Mouse (Mus musculus) lung, postnatal 0 days (tissue): ENCODE measurements around the gene Ccser2. TPM values are rescaled to one million over a fixed set of nuclear protein-coding genes. Genes with fewer than 3 reads are reported as not detected.

Experiments
- ATAC-seq: fragments of 200-750 bp; cut with Nextera tagmentation; 2 replicates; pipeline ENCODE4 v1.8.0; 2017; ENCODE audit warnings: moderate library complexity
- DNase-seq: peaks from one replicate; pipeline ENCODE4 v3.0.0-alpha.2; 2016; ENCODE audit warnings: low spot score
- H3K27ac ChIP-seq: fragments of 300-500 bp; sonication (generic); 2 replicates; pipeline ENCODE4 v1.5.1; 2014; ENCODE audit warnings: antibody characterized with exemption, mild to moderate bottlenecking, low read length, mixed read lengths
- H3K27me3 ChIP-seq: fragments of 300-500 bp; sonication (generic); replicated peaks from 2 replicates; pipeline ENCODE4 v1.6.1; 2014; ENCODE audit warnings: low read length, mixed read lengths; ENCODE audit not compliant: insufficient read depth
- H3K36me3 ChIP-seq: fragments of 300-500 bp; sonication (generic); 2 replicates; pipeline ENCODE4 v1.6.1; 2014; ENCODE audit warnings: low read length, mixed read lengths; ENCODE audit not compliant: insufficient read depth
- H3K4me1 ChIP-seq: fragments of 300-500 bp; sonication (generic); 2 replicates; pipeline ENCODE4 v1.6.1; 2014; ENCODE audit warnings: antibody characterized with exemption, low read depth, low read length, mixed read lengths; ENCODE audit not compliant: insufficient read depth
- H3K4me2 ChIP-seq: fragments of 300-500 bp; sonication (generic); replicated peaks from 2 replicates; pipeline ENCODE4 v1.6.1; 2014; ENCODE audit warnings: low read depth, mild to moderate bottlenecking, low read length, moderate library complexity, mixed read lengths
- H3K4me3 ChIP-seq: fragments of 300-500 bp; sonication (generic); 2 replicates; pipeline ENCODE4 v1.5.1; 2014; ENCODE audit warnings: low read depth, low read length
- H3K9ac ChIP-seq: fragments of 300-500 bp; sonication (generic); replicated peaks from 2 replicates; pipeline ENCODE4 v1.6.1; 2014; ENCODE audit warnings: low read depth, mild to moderate bottlenecking
- H3K9me3 ChIP-seq: fragments of 300-500 bp; sonication (generic); 2 replicates; pipeline ENCODE4 v1.6.1; 2016; ENCODE audit warnings: low read length, mixed read lengths
- CTCF ChIP-seq: IDR thresholded peaks from 2 replicates; pipeline ENCODE4 v1.5.1; 2016; ENCODE audit warnings: antibody characterized with exemption, mild to moderate bottlenecking
- EP300 ChIP-seq: IDR thresholded peaks from 2 replicates; pipeline ENCODE4 v1.6.1; 2016; ENCODE audit warnings: antibody characterized with exemption, mild to moderate bottlenecking, control low read depth
- WGBS: fragments of 180-500 bp; shearing (Covaris S2); extraction: QIAGEN DNeasy Blood & Tissue Kit; methylation state at CpG from one replicate; pipeline ENCODE4 v1.1.7; 2014; 5-methylcytosine and 5-hydroxymethylcytosine counted together
- polyA plus RNA-seq: library from polyadenylated mRNA; unstranded; fragments of >200 nt; fragmentation: Nextera tagmentation; extraction: Ambion mirVana; gene quantifications from 2 replicates; pipeline ENCODE4 v1.2.1, GENCODE M21; 2015

The Ccser2 gene
- polyA plus RNA-seq, 1 experiment from 2014 or later: 48.0 TPM

DNA sequence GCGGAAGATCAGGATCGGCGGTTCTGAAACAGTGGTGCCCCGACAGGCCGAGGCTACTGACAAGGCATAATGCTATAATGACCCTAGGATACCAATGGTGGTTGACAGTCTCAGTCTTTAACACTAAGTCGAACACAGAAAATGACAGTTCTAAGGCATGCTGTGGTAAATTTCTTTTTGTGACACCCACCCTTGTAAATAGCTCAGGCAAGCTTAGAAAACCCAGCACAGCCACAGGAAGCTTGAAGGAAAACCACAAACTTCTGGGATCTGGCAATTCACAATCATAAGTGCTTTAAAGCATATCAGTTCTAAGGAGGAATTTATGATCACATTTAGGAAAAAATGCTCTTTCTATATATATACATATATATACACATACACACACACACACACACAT is 53.4 kb downstream of the Ccser2 start:
- TF ChIP-seq CTCF (no peak), EP300 (no peak)
- Histone ChIP-seq H3K4me2 (no peak overlapping the region), H3K9me3 (no peaks in the 10 kb centered on the region), H3K4me1 (no peaks in the 10 kb centered on the region; the same call in 1 of the 2 replicates), H3K36me3 (no peaks in the 10 kb centered on the region), H3K9ac (no peak overlapping the region), H3K4me3 (no peak overlapping the region), H3K27ac (no peak overlapping the region), H3K27me3 (no peaks in the 10 kb centered on the region)
- 95% methylated on average over 6 of the region's 6 CpGs for WGBS
- no peak for ATAC-seq
- no peak for DNase-seq

DNA sequence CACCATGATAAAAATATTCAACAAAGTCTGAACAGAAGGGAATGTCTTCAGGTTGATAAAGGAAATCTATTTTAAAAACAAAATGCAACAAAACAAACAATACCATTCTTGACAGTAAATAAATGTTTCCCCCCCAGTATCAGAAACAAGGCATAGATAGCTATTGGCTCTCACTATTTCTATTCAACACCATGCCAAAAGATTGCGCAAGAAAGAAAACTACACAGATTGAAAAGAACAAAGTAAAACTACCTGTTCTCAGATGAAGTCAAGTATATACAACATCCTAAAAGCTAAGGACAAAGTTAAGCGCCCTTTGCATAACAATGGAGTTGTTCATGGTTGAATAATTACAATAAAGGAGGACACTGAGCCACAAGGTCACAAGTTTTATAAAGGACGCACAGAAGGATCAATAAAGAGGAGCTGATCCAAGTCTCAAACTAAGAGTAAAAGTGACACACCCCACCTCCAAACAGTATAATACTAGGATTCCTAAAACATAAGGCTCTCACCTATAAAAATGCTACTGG is 54.0 kb downstream of the Ccser2 start:
- no peaks in the 10 kb centered on the region for H3K36me3 ChIP-seq
- ATAC-seq (no peak), DNase-seq (no peak)
- H3K27ac ChIP-seq: no peak overlapping the region
- no peak overlapping the region for H3K9ac ChIP-seq
- no peaks in the 10 kb centered on the region for H3K27me3 ChIP-seq
- H3K4me2 ChIP-seq: no peak overlapping the region
- no peak overlapping the region for H3K4me3 ChIP-seq
- no peak for TF ChIP-seq CTCF
- no peak for TF ChIP-seq EP300
- 92% methylated on average over 3 of the region's 3 CpGs for WGBS
- no peaks in the 10 kb centered on the region; the same call in 1 of the 2 replicates for H3K4me1 ChIP-seq
- no peaks in the 10 kb centered on the region for H3K9me3 ChIP-seq

DNA sequence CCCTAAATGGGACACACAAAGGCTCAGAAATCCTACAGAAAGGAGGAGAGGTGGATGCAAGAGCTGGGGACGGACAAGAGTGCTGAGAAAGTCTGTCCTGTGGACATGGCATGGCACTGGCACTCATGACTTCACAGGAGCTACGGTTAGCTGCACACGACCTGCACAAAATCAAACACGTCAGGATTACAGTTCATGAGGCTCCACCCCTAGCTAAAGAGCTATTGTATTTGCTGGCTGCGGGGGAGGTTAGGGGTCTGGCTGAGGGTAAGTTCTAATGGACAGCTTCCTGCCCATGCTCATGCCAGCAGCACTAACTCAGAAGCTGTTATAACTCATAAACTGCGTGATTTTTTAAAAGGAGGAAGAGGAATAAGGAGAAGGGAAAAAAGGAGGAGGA is 56.8 kb downstream of the Ccser2 start:
- no peak overlapping the region for H3K4me3 ChIP-seq
- no peak for ATAC-seq
- H3K9me3 ChIP-seq: no peaks in the 10 kb centered on the region
- no peak overlapping the region for H3K9ac ChIP-seq
- no peak overlapping the region for H3K4me2 ChIP-seq
- no peaks in the 10 kb centered on the region for H3K4me1 ChIP-seq
- 31% methylated on average over 6 of the region's 6 CpGs for WGBS
- DNase-seq: no peak
- H3K27ac ChIP-seq: no peak overlapping the region
- H3K27me3 ChIP-seq: no peaks in the 10 kb centered on the region
- TF ChIP-seq EP300: no peak
- TF ChIP-seq CTCF: no peak
- H3K36me3 ChIP-seq: peaks cover 4% of the 10 kb centered on the region; the same call in 1 of the 2 replicates

DNA sequence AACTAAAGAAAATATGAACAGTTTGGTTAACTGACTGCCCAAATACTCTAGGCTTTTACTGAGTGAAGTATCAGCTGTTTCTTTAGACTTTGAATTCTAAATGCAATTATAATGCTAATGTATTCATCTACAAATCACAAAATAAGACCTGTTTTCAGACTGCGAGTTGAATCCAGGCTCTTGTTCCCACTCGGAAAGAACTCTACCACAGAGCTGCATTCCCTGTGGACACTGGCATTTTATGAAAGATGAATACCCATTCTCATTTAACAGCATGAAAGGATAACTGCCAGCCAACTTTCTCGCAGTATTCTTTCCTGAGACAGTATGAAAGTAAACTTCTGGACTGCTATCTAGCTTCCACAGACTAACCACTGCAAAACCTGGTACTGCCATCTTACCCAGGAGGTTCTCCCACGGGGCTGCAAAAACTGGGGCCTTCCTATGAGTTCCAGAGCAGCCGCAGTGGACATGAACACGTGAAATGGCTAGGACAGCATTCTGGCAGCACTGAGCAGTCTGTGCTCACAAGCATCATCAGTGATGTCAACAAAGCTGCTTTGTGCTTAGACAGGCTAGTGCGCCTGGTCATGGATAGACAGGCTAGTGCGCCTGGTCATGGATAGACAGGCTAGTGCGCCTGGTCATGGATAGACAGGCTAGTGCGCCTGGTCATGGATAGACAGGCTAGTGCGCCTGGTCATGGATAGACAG is 62.6 kb downstream of the Ccser2 start:
- Histone ChIP-seq H3K9me3 (no peaks in the 10 kb centered on the region), H3K9ac (no peak overlapping the region), H3K27ac (no peak overlapping the region), H3K27me3 (no peaks in the 10 kb centered on the region), H3K4me1 (no peaks in the 10 kb centered on the region), H3K36me3 (peaks cover 8% of the 10 kb centered on the region; the same call in 1 of the 2 replicates), H3K4me2 (no peak overlapping the region), H3K4me3 (no peak overlapping the region)
- 90% methylated on average over 9 of the region's 11 CpGs for WGBS
- DNase-seq: no peak
- no peak for ATAC-seq
- no peak for TF ChIP-seq CTCF
- no peak for TF ChIP-seq EP300

DNA sequence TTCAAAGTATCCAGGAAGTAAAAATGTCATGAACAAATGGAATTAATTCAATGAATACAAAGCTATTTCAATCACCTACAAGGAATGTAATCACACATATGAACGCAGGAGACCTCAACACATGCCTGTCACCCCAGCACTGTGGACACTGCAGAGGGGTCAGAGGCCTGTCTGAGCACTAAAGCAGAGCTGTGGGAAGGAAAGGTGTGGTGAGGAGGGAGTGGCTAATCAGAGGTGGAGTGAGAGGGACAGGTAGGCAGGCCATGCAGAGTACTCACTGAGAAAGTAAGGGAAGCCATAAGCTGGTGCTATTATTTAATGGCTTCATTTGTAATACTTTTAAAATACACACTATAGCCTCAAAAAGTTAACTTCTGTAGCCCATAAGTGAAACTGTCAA is 64.4 kb downstream of the Ccser2 start:
- Histone ChIP-seq H3K4me3 (no peak overlapping the region), H3K9me3 (no peaks in the 10 kb centered on the region), H3K4me2 (no peak overlapping the region), H3K36me3 (peaks cover 8% of the 10 kb centered on the region; the same call in 1 of the 2 replicates), H3K27ac (no peak overlapping the region), H3K4me1 (no peaks in the 10 kb centered on the region), H3K9ac (no peak overlapping the region), H3K27me3 (no peaks in the 10 kb centered on the region)
- TF ChIP-seq CTCF: no peak
- TF ChIP-seq EP300: no peak
- DNase-seq (no peak), ATAC-seq (no peak)
- 72% methylated on average over 1 of the region's 1 CpGs for WGBS

DNA sequence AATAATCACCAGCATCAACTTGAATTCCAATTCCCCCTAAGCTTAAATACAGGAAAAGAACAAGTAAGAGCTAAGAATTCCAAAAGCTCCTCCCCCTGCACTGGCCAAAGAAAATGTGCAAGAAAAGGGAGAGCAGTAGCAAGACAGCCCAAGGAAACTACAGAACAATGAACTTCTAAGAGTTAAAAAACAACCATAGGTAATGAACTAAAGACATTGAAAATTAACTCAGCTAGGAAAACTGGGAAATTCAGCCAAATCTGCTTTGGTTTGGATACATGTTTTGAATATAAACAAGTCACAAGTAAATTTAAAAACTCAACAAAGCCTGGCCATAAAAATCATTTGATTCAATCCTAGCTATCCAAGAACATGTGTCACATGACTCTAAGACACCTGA is 67.7 kb downstream of the Ccser2 start:
- Histone ChIP-seq H3K4me3 (no peak overlapping the region), H3K4me1 (no peaks in the 10 kb centered on the region), H3K27ac (no peak overlapping the region), H3K36me3 (peaks cover 5% of the 10 kb centered on the region; the same call in 1 of the 2 replicates), H3K9ac (no peak overlapping the region), H3K9me3 (no peaks in the 10 kb centered on the region), H3K4me2 (no peak overlapping the region), H3K27me3 (no peaks in the 10 kb centered on the region)
- no peak for TF ChIP-seq EP300
- no peak for TF ChIP-seq CTCF
- no peak for ATAC-seq
- DNase-seq: no peak
